Comparison of ENCODE assay signal across 20 mouse cellular contexts in genomic region chr13:69721141-69721540, GRCm38 (mm10). TPM values are rescaled to one million over a fixed set of nuclear protein-coding genes. Genes with fewer than 3 reads are reported as not detected.
DNase-seq lines count a peak whose midpoint lies in the region; ATAC-seq and TF ChIP-seq lines count a peak whose summit lies in the region.
"Had no signal": no experiment of that assay in that cellular context is flagged by ENCODE, and none has a peak within 500 bp of the region (broad histone marks: within the 10 kb centered on the region; RNA-seq: fewer than 3 reads in every experiment).

No protein-coding gene starts in this region.

- no peak for TF ChIP-seq POLR2A in kidney, adult 2 months (IDR thresholded peaks at IDR 0.05; ENCODE audit: low read depth, low read length)

- TF ChIP-seq CTCF in kidney, adult 2 months (conservative IDR thresholded peaks at IDR 0.05; ENCODE audit: insufficient read depth, insufficient read length, low read depth, low read length): no peak

- peaks cover 3% of the 10 kb centered on the region; the same call in 1 of the 2 replicates for H3K36me3 ChIP-seq in forebrain, embryonic 15.5 days
- no peaks in the 10 kb centered on the region for H3K36me3 ChIP-seq in forebrain, embryonic 12.5 days (replicated peaks)
- H3K36me3 ChIP-seq in hindbrain, embryonic 16.5 days (ENCODE audit: control insufficient read depth, insufficient read depth, low read length): no peaks in the 10 kb centered on the region
- peaks cover 18% of the 10 kb centered on the region for H3K36me3 ChIP-seq in hindbrain, embryonic 14.5 days (replicated peaks; ENCODE audit: control insufficient read depth, insufficient read depth)
- no peaks in the 10 kb centered on the region for H3K36me3 ChIP-seq in kidney, adult 2 months (ENCODE audit: control insufficient read depth, insufficient read depth, low read length)
- H3K36me3 ChIP-seq: limb, embryonic 10.5 days had no signal

- H3K4me3 ChIP-seq in forebrain, embryonic 15.5 days: no peak overlapping the region
- H3K4me3 ChIP-seq in forebrain, embryonic 12.5 days (replicated peaks): no peak overlapping the region
- H3K4me3 ChIP-seq in hindbrain, embryonic 16.5 days (ENCODE audit: low read length): no peak overlapping the region
- H3K4me3 ChIP-seq in hindbrain, embryonic 14.5 days (replicated peaks; ENCODE audit: low read length): no peak overlapping the region
- H3K4me3 ChIP-seq in kidney, adult 2 months (ENCODE audit: insufficient read depth, low read depth, low read length): no peak overlapping the region
- H3K4me3 ChIP-seq: left cerebral cortex, adult 2 months; limb, embryonic 10.5 days; neural tube, embryonic 12.5 days had no signal

- H3K9ac ChIP-seq in forebrain, embryonic 15.5 days (replicated peaks): no peak overlapping the region
- no peak overlapping the region for H3K9ac ChIP-seq in forebrain, embryonic 12.5 days
- no peak overlapping the region for H3K9ac ChIP-seq in hindbrain, embryonic 16.5 days (ENCODE audit: low read depth, low read length)
- no peak overlapping the region for H3K9ac ChIP-seq in hindbrain, embryonic 14.5 days
- H3K9ac ChIP-seq: neural tube, embryonic 12.5 days had no signal

- H3K27ac ChIP-seq in forebrain, embryonic 15.5 days (replicated peaks): no peak overlapping the region
- H3K27ac ChIP-seq in forebrain, embryonic 12.5 days: no peak overlapping the region
- no peak overlapping the region for H3K27ac ChIP-seq in hindbrain, embryonic 16.5 days (ENCODE audit: low read depth, low read length)
- H3K27ac ChIP-seq in hindbrain, embryonic 14.5 days: no peak overlapping the region
- no peak overlapping the region for H3K27ac ChIP-seq in kidney, adult 2 months (ENCODE audit: insufficient read depth, low read depth, low read length)
- H3K27ac ChIP-seq: left cerebral cortex, adult 2 months; limb, embryonic 10.5 days; neural tube, embryonic 12.5 days had no signal

- WGBS in forebrain, embryonic 15.5 days: 15% methylated on average over 6 of the region's 6 CpGs
- 24% methylated on average over 6 of the region's 6 CpGs for WGBS in forebrain, embryonic 12.5 days
- WGBS in hindbrain, embryonic 16.5 days: 12% methylated on average over 6 of the region's 6 CpGs
- WGBS in hindbrain, embryonic 14.5 days: 8% methylated on average over 6 of the region's 6 CpGs
- WGBS in kidney, adult 2 months: 20% methylated on average over 6 of the region's 6 CpGs

- H3K27me3 ChIP-seq in forebrain, embryonic 15.5 days: no peaks in the 10 kb centered on the region
- H3K27me3 ChIP-seq in forebrain, embryonic 12.5 days: 0 out of 2 replicates have a peak, but pooled peaks cover 13% of the 10 kb centered on the region
- no peaks in the 10 kb centered on the region for H3K27me3 ChIP-seq in hindbrain, embryonic 16.5 days (replicated peaks; ENCODE audit: control insufficient read depth, insufficient read depth, low read length)
- H3K27me3 ChIP-seq in hindbrain, embryonic 14.5 days (ENCODE audit: control insufficient read depth, insufficient read depth, low read length): no peaks in the 10 kb centered on the region
- H3K27me3 ChIP-seq in kidney, adult 2 months (replicated peaks; ENCODE audit: control insufficient read depth, insufficient read depth, low read length): no peaks in the 10 kb centered on the region
- H3K27me3 ChIP-seq: CH12.LX; neural tube, embryonic 12.5 days had no signal

- no peaks in the 10 kb centered on the region for H3K9me3 ChIP-seq in forebrain, embryonic 15.5 days
- H3K9me3 ChIP-seq in forebrain, embryonic 12.5 days: no peaks in the 10 kb centered on the region
- no peaks in the 10 kb centered on the region for H3K9me3 ChIP-seq in hindbrain, embryonic 16.5 days (ENCODE audit: control insufficient read depth, low read length)
- no peaks in the 10 kb centered on the region for H3K9me3 ChIP-seq in hindbrain, embryonic 14.5 days (ENCODE audit: control insufficient read depth, low read length)
- H3K9me3 ChIP-seq: limb, embryonic 10.5 days; neural tube, embryonic 12.5 days had no signal

- 0 out of 2 replicates have a peak overlapping the region, but pooled peaks have one; percentile 6 for H3K4me2 ChIP-seq in forebrain, embryonic 15.5 days (replicated peaks)
- H3K4me2 ChIP-seq in forebrain, embryonic 12.5 days: no peak overlapping the region
- no peak overlapping the region for H3K4me2 ChIP-seq in hindbrain, embryonic 16.5 days (ENCODE audit: low read length)
- H3K4me2 ChIP-seq in hindbrain, embryonic 14.5 days (replicated peaks): no peak overlapping the region
- H3K4me2 ChIP-seq: liver, embryonic 11.5 days; neural tube, embryonic 12.5 days had no signal

- H3K4me1 ChIP-seq in forebrain, embryonic 15.5 days: peaks cover 47% of the 10 kb centered on the region
- peaks cover 20% of the 10 kb centered on the region for H3K4me1 ChIP-seq in forebrain, embryonic 12.5 days
- peaks cover 12% of the 10 kb centered on the region for H3K4me1 ChIP-seq in hindbrain, embryonic 16.5 days (ENCODE audit: control insufficient read depth, insufficient read depth, low read depth, low read length)
- H3K4me1 ChIP-seq in hindbrain, embryonic 14.5 days (replicated peaks; ENCODE audit: control insufficient read depth, insufficient read depth, low read length): peaks cover 26% of the 10 kb centered on the region
- no peaks in the 10 kb centered on the region for H3K4me1 ChIP-seq in kidney, adult 2 months (ENCODE audit: control insufficient read depth, insufficient read depth, low read length)

- no peak for ATAC-seq in forebrain, embryonic 15.5 days (replicated peaks)
- ATAC-seq in forebrain, embryonic 12.5 days (ENCODE audit: low FRiP score): no peak
- ATAC-seq in hindbrain, embryonic 16.5 days: peak; percentile 38; the same call in 1 of the 2 replicates
- no peak for ATAC-seq in hindbrain, embryonic 14.5 days (ENCODE audit: low FRiP score)
- ATAC-seq: intestine, embryonic 16.5 days had no signal

- no peak for DNase-seq in hindbrain, embryonic 14.5 days (ENCODE audit: low spot score)
- peak; percentile 7 for DNase-seq in ovary, postnatal 36 days (ENCODE audit: low spot score)
- no peak for DNase-seq in ovary, postnatal 10 days (ENCODE audit: low spot score)
- no peak for DNase-seq in kidney, adult 2 months
- no peak for DNase-seq in kidney, adult 11 months
- DNase-seq: cerebellum, adult 11 months; cerebellum, postnatal 14 days; gastrocnemius, postnatal 14 days; kidney, postnatal 10 days; lung, adult 2 months; thymus, adult 18-20 months had no signal

RNA-seq across cellular contexts. Expression of gene Ube2ql1, which starts 18.5 kb away (rescaled TPM):
- 29.3 and 30.4 TPM in 2 replicates for polyA plus RNA-seq in forebrain, embryonic 15.5 days (2015; fragmentation: Nextera tagmentation; extraction: Ambion mirVana)
- 5.8 and 6.4 TPM in 2 replicates for polyA plus RNA-seq in forebrain, embryonic 12.5 days (2016; fragmentation: Nextera tagmentation; extraction: Ambion mirVana)
- 27.6 and 29.1 TPM in 2 replicates for polyA plus RNA-seq in hindbrain, embryonic 16.5 days (2015; fragmentation: Nextera tagmentation; extraction: Ambion mirVana)
- 49.4 and 49.8 TPM in 2 replicates for polyA plus RNA-seq in hindbrain, embryonic 14.5 days (2014; fragmentation: Nextera tagmentation; extraction: Ambion mirVana)
- 1.2 and 1.8 TPM in 2 replicates for polyA plus RNA-seq in kidney, adult 2 months (2012; rRNA removed)
